Mouse (Mus musculus) heart, postnatal 14 days (tissue): ENCODE data around the gene Hist1h2br. TPM values are rescaled to one million over a fixed set of nuclear protein-coding genes. Genes with fewer than 3 reads are reported as not detected.
A peak's percentile ranks its signal among the peaks of the same experiment; 100 is the strongest.
"Not testable (repeated sequence)": the region's sequence is repeated elsewhere in the genome, so short reads cannot be mapped to it uniquely, and the experiment has no call there.

Experiments
- DNase-seq, 2 experiments: peaks; one replicate each; pipeline ENCODE4 v3.0.0; 2021 to 2022
- intact Hi-C: fragments of 180-260 bp; cut with DNase I; formaldehyde crosslinking; loops from one replicate; pipeline ENCODE4 v1.15.1; 2025
- total RNA-seq, 2 experiments: library from RNA; stranded (reverse); gene quantifications; 2 replicates each; pipeline ENCODE4 v1.2.3; 2021

Hist1h2br gene
- total RNA-seq, 2 experiments from 2014 or later = 52.5 to 108 TPM

DNA sequence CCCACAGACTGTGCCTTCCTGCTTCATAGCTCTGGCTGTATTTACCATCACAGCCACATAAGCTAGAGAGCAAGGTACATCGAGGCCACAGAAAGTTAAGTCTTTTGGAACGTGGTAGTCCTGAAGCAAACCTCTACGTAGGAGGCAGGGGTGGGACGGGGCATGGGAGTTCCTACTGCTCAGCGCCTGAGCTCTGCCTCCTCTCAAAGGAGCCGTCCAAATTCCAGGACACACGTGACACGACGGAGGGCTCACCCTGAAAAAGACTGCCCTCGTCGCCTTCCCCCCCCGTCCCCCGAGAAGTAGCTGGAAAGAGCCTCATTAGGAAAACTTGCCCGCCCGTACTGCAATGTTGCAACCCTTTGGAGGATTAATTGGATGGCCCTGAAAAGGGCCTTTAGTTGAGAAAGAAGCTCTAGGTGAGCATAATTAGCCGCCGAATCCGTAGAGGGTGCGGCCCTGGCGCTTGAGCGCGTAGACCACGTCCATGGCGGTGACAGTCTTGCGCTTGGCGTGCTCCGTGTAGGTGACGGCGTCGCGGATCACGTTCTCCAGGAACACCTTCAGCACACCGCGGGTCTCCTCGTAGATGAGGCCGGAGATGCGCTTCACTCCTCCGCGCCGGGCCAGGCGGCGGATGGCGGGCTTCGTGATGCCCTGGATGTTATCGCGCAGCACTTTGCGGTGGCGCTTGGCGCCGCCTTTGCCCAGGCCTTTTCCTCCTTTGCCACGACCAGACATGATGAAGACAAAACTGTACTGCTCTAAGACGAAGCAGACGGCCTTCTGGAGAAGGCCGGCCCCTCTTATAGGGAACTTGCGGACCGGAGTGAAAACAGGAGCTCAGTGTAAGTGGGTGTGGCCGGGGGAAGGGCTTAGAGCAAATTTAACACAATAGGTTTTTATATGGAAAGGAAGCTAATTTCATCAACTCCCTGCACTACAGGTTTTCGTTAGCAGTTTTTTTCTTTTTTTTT, 1.8 kb upstream of the Hist1h2br start, which contains the start of gene Hist1h4n:
Gene Hist1h4n (minus strand): TSS at position 779 of the 977 bp plus-strand sequence.
- intact Hi-C loops = not testable (repeated sequence)

GRCm38 (mm10) chr13:21840508-21840907, 7.0 kb downstream of the Hist1h2br start:
- not testable (repeated sequence) for DNase-seq
- intact Hi-C loops = loop anchor here (10.0 kb wide), 1 partner anchor 46 kb away; no protein-coding TSS in a partner anchor

More for the DNA sequence above, 1.8 kb upstream of the Hist1h2br start, which contains the start of gene Hist1h4n:
- peak in 1 of 2 experiments; percentile 12 for DNase-seq

DNA sequence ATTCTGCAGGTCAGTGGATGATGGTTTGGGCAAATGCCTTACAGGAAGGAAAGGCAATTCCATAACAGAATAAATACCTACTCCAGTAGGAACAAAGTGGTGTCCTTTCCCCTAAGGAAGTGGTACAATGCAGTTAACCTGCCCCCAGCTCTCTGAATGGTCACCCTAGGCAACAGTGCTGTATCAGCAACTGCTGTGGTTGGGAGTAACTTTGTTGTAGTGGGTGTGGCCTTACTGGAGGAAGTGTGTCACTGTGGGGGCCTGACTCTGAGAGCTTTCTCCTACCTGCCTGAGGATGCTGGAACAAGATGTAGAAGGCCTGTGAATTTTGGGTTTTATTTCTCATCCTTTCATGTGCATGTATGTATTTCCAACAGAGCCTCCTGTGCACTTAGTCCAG, 12.8 kb downstream of the Hist1h2br start:
- DNase-seq = not testable (repeated sequence)
- intact Hi-C loops = loop anchor here (10.0 kb wide), 1 partner anchor 52 kb away; no protein-coding TSS in a partner anchor

GRCm38 (mm10) chr13:21847883-21848282, 14.3 kb downstream of the Hist1h2br start:
- no peak for DNase-seq
- intact Hi-C loops = loop anchor here (10.0 kb wide), 1 partner anchor 53 kb away; no protein-coding TSS in a partner anchor

GRCm38 (mm10) chr13:21850696-21851095, 17.2 kb downstream of the Hist1h2br start:
- intact Hi-C loops, DNase-seq: not testable (repeated sequence)

GRCm38 (mm10) chr13:21852215-21852945, 18.8 kb downstream of the Hist1h2br start:
- peak; percentile 51 to 81 for DNase-seq
- intact Hi-C loops = no loop called here

DNA sequence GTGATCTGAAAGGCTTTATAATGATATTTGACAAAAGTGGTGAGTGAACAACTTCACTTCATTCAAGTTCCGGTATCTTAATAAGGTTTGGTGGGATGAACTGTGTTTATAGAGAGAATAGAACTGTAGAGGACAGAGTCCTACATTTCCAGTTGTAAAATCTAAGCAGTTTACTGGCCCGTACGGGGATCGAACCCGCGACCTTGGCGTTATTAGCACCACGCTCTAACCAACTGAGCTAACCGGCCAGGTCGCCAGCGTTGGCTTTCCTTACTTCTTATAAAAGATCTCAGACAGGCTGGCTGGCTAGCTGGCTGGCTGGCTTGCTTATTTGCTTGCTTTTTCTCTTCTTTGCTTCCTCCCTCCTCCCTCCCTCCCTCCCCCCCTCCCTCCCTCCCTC, 21.6 kb downstream of the Hist1h2br start:
- DNase-seq = peak; percentile 40
- intact Hi-C loops = no loop called here

- intact Hi-C loops = no loop called here
- DNase-seq = no peak
Measured at GRCm38 (mm10) chr13:21855698-21856162, 22.2 kb downstream of the Hist1h2br start.

- intact Hi-C loops = no loop called here
- no peak for DNase-seq
Measured at GRCm38 (mm10) chr13:21861608-21862007, 28.1 kb downstream of the Hist1h2br start.

DNA sequence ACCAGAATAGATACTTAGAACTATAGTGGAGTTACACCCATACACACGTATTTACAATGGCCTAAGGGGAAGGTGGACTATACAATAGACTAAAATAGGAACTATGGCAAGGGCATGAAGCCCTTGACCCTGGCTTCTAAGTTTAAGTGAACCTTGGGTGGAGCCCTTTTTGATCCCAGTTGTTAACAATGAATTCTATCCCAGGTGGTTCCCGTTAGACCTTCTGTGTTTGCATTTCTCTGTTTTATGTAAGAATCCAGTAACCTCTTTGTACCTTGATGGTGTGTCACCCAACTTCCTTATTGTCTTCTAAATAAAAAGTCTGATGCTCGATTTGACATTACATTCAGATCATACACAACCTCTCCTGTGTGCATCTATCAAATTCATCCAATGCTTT, 32.0 kb downstream of the Hist1h2br start:
- DNase-seq, intact Hi-C loops: not testable (repeated sequence)

DNA sequence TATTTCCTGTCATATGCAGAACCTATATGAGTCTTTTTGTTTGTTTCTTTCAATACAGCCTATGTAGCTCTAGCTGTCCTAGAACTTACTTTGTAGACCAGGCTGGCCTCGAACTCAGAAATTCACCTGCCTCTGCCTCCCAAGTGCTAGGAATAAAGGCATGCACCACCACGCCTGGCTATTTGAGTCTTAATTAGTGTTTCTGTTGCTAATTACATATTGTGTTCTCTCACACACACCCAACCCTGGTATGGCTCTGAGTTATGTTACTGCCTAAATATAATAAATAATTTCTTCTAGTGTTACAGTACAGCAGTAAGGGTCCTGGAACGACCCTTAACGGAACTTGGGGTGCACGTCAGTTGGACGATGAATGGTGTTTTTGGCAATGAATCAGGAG, 47.2 kb downstream of the Hist1h2br start:
- DNase-seq = no peak
- intact Hi-C loops = no loop called here

GRCm38 (mm10) chr13:21881878-21882669, 48.5 kb downstream of the Hist1h2br start:
- no peak for DNase-seq
- intact Hi-C loops = no loop called here

DNA sequence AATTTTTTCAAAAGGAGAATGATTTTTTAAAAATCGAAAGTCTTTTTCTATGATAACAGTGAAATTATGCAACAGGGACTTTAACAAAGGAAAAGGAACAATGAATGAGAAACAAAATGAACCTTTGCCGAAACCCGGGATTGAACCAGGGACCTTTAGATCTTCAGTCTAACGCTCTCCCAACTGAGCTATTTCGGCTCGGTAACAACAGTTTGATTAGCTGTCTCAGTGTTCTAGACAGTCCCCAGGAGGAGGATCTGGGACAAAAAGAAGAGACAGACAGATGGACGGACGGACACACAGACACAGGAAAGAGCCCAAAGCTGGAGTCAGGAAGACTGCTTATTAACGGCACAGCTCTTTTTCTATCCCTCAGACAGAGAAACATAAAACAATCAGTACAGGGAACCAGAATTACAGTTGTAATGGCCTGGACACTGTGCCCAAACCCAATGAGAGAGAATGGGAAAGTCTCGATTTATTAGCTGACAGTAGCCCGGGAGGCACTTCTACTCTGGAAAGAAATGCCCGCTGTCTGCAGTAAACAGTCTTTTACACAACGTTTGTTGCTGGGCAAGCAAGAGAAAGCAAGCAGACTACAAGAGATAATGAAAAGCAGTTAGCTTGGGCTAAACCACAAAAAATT, 49.3 kb downstream of the Hist1h2br start:
- peak in 1 of 2 experiments; percentile 15 for DNase-seq
- intact Hi-C loops = no loop called here

GRCm38 (mm10) chr13:21883407-21883806, 49.9 kb downstream of the Hist1h2br start:
- DNase-seq = no peak
- intact Hi-C loops = no loop called here

DNA sequence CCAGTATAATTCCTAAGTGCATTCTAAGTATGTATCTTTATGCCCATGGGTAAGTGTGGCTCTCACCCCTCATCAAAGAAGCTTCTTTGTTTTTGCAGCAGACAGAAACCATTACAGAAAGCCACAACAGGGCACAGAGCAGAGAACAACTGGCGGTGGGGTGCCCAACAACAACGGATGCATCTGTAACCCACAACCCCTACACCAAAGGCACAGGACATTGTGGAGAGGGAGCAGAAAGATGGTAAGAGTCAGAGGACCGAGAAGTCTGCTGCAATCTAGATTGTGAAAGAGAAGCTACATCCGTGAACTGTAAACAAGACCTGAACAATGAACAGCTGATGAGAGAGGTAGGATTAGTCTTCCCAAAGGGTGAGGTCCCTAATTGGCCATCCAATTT, 51.0 kb downstream of the Hist1h2br start:
- DNase-seq = no peak
- intact Hi-C loops = no loop called here
